Mouse (Mus musculus) inflammation-experienced regulatory T-cells, adult 6 months (primary cell): ENCODE data around the gene Fto. TPM values are rescaled to one million over a fixed set of nuclear protein-coding genes. Genes with fewer than 3 reads are reported as not detected.
A peak's percentile ranks its signal among the peaks of the same experiment; 100 is the strongest.

Experiments used
- ATAC-seq: one replicate; pipeline ENCODE4 v1.8.0; 2017
- polyA plus RNA-seq, 3 experiments: library from polyadenylated mRNA; unstranded; fragments of 100-300 nt; shearing (Covaris generic); gene quantifications; one replicate each; pipeline ENCODE4 v1.2.1; 2017

The Fto gene
- polyA plus RNA-seq, 3 experiments from 2014 or later: 41.0 to 102 (median 94.5) TPM

DNA sequence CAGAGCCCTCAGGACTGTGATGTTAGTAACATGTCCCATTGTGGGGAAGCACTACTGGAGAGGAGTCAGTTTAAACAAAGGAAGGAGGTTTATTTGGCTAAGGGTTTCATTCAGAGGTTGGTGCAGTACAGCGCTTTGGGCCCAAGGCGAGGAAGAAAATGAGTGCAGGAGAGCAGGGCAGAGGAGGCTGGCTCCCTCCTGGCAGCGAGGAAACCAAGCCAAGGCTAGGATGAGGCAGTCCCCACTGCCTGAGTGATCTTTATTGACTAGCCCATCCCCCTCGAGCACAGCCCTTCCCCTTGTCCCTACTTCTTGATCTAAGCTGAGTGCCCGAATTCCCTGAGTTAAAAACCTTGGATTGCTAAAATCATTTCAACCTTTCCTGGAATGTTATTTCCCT is 189.5 kb downstream of the Fto start:
- no peak for ATAC-seq

- no peak for ATAC-seq
Observed at GRCm38 (mm10) chr8:91504360-91504759, 191.0 kb downstream of the Fto start.

- no peak for ATAC-seq
Observed at GRCm38 (mm10) chr8:91504891-91505290, 191.6 kb downstream of the Fto start.

GRCm38 (mm10) chr8:91505411-91505954 is 192.2 kb downstream of the Fto start:
- ATAC-seq: no peak

- ATAC-seq: no peak
Observed at GRCm38 (mm10) chr8:91505997-91506672, 192.8 kb downstream of the Fto start.

DNA sequence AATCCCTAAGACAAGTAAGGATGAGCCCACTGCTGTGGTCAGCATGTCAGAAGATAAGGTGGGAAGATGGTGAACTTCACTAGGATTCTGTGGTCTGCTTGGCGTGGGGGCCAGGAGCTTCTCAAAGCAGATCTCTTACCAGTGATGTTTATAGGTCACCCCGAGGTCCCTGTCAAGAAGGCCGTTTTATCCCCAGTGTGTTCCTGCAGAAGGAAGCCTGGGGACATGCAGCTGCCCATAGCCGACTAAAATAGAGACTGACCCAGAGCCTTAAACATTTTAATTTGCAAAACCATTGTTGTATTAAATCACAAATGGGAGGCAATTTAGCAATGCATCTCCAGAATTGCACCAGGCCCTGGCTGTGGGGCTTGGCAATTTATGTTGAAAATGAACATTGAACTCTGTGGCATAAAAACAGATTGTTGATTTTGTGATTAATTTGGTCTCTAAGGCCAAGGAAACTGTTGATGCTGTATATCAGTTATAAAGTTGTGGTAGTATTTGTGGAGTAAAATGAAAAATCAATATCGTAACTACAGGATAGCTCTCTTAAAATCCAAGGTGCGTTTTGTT is 193.4 kb downstream of the Fto start:
- ATAC-seq: no peak

GRCm38 (mm10) chr8:91507681-91508097 is 194.4 kb downstream of the Fto start:
- ATAC-seq: peak; percentile 35

DNA sequence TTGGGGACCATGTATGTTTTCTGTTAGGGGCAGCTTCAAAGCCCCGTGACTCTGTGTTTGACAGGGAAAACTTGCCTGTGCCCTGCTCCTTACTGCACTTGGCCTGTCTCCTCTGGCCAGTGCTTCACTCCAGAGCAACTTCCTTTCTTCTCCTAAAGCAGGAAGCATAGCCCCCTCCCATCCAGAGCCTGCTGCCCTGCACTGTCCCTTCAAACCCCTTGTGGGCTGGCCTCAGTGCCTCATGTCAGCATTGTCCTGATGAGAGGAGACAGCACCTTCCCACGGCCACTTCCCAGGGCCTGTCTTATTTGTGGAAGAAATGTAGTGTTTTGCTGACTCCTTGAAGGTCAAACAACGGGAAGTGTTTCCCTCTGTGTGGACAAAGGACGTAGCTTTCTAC is 195.0 kb downstream of the Fto start:
- no peak for ATAC-seq

GRCm38 (mm10) chr8:91509206-91509899 is 196.0 kb downstream of the Fto start:
- ATAC-seq: no peak

DNA sequence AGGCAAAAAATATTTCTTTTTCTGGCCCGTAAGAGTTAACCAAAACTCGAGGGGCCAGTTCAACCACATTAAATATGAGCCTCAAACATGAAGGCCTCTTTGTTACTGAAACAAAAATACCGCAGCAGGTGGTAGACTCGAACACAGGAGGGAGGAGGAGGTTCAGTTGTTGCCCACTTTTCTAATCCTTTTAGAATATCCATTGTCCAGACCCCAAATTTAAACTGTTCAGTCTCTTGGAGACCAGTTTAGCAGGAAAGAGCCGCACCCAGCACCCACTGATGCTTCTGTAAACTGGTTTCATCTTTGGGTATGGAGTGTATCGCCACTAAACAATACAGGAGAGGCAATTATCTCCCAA is 196.6 kb downstream of the Fto start:
- ATAC-seq: no peak

GRCm38 (mm10) chr8:91510716-91511115 is 197.4 kb downstream of the Fto start:
- ATAC-seq: no peak

GRCm38 (mm10) chr8:91511943-91512342 is 198.6 kb downstream of the Fto start:
- no peak for ATAC-seq

DNA sequence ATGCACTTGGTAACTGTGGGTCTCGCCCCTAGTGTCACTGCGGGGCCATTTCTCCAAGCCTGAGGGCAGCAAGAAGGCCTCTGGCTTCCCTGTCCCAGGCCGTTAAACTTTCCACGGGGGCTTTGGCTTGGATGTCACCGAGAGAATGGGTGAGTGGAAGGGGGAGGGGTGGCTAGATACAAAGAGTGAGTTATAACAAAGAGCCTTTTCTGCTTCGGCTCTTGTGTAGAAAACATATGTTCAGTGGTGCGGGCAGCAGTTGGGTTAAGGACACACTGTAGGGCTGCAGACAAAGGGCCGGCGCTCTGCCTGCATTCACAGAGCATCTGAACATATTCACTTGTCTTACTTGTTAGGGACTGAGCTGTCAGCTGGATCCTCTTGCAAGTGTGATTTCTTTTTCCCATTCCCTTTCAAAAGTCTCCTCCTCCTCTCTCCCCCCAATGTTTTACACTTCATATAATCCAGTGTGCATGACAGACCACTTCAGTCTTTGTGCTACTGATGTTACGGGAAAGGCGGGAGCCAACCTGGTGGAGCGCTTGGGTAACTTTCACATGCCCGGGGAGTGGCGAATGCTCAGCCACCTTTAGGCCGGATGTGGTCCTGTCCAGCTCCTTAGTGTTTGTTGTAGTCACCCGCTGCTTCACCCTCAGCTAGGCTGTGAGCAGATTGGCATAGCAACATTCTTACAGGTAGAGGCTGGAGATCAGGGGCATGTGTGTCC is 201.6 kb downstream of the Fto start:
- ATAC-seq: no peak

GRCm38 (mm10) chr8:91516422-91516821 is 203.1 kb downstream of the Fto start:
- no peak for ATAC-seq

- no peak for ATAC-seq
Observed at GRCm38 (mm10) chr8:91518085-91518484, 204.8 kb downstream of the Fto start.

DNA sequence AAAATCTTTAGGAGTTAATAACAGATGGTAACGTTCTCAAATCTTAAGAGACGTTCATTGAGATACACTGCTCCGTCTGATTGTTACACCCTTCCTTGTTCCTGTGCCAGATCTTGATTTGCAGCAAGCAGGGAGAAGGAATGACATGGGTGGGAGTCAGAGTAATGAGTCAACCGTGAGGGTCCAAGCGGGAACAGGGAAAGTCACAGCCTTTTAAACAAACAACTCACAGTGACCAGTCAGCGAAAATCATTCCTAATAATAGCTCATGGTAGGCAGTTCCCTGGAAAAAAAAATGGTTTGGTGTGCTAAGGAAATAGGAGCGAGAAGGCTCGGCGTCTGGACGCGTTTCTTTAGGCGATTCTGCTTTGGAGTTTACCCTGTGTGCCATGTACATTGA is 208.9 kb downstream of the Fto start:
- no peak for ATAC-seq

- no peak for ATAC-seq
Observed at GRCm38 (mm10) chr8:91524056-91524864, 210.9 kb downstream of the Fto start.

DNA sequence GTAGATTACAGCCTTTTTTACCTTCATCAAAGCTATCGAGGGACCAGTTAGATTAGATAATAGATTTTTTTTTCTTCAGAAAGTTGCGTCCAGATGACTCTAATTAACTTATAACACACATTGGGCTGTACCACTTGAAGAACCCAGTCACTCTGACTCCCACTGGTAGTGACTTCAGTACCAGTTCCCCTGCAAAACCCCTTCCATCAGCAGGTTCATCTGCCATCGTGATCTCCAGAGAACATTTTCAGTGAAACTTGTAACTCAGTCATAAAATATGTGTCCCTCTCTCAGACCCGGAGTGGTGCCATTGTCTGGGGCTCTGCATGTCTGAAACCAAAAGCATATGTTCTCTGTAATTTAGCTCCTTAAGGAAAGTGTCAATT is 211.5 kb downstream of the Fto start:
- no peak for ATAC-seq

DNA sequence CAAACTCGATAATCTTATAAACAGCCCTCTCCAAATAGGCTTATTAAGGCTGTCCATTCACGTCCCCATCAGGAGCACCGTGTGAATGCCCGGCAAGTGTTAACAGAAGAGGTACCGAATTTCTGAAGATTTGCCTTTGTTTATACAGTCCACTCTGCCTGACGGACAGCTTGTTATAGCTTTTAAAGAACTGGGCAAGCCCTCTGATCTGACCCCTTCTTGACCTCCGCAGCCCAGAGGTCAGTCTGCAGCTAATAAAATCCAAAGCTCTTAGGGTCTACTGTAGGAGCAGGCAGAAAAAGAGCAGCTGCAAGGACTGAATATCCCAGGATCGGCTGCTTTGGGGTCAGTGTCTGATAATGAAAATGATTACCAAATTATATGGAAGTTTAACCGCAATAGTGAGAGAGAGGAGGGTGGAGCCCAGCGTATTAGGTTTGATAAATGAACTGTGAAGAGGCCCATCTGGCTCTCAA is 212.1 kb downstream of the Fto start:
- ATAC-seq: no peak

- ATAC-seq: no peak
Observed at GRCm38 (mm10) chr8:91528967-91529366, 215.6 kb downstream of the Fto start.

DNA sequence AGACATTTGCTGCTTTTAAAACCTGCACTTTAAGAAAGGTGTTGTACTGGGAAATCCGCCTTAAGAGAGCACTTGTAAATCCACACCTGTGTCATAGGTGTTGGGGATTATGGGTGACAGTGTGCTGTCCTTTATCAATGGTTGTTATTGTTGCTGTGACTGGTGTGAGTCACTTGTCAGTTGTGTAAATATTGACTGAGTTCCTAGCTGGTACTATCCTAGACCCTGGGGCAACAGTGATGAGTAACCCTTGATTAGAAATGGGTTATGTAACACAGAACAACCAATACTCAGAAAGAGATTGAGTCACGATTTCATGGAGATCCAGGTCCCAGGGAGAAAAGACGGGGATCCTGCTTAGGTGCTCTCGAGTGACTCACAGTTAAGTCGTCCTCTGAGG is 216.4 kb downstream of the Fto start:
- no peak for ATAC-seq

- ATAC-seq: no peak
Observed at GRCm38 (mm10) chr8:91530656-91531055, 217.3 kb downstream of the Fto start.
